Mouse (Mus musculus) G1E (cell line): Measurements from ENCODE around the gene Nectin4. TPM values are rescaled to one million over a fixed set of nuclear protein-coding genes. Genes with fewer than 3 reads are reported as not detected.

Source experiments
- ATAC-seq: 2 replicates; pipeline ENCODE4 v1.8.0; 2016; ENCODE audit warnings: mild to moderate bottlenecking; ENCODE audit not compliant: insufficient number of reproducible peaks, poor library complexity, low FRiP score, severe bottlenecking; ENCODE audit errors: extremely low read depth
- DNase-seq: peaks from one replicate; pipeline ENCODE4 v3.0.0; 2012; ENCODE audit warnings: low spot score
- H3K27me3 ChIP-seq: 2 replicates; pipeline ENCODE4 v1.6.1; 2012; ENCODE audit warnings: mild to moderate bottlenecking, low read length, inconsistent platforms; ENCODE audit not compliant: insufficient read depth
- H3K36me3 ChIP-seq: replicated peaks from 2 replicates; pipeline ENCODE3; 2012; ENCODE audit warnings: mild to moderate bottlenecking, inconsistent platforms
- H3K4me1 ChIP-seq: 2 replicates; pipeline ENCODE4 v1.6.1; 2012; ENCODE audit warnings: low read depth, low read length, inconsistent platforms, mixed read lengths; ENCODE audit not compliant: insufficient read depth
- H3K4me3 ChIP-seq: 2 replicates; pipeline ENCODE4 v1.5.1; 2012; ENCODE audit warnings: low read depth, mild to moderate bottlenecking, inconsistent platforms, low read length, moderate library complexity, mixed read lengths
- H3K9me3 ChIP-seq: replicated peaks from 2 replicates; pipeline ENCODE4 v1.6.1; 2012; ENCODE audit warnings: inconsistent platforms
- CTCF ChIP-seq: IDR thresholded peaks from 2 replicates; pipeline ENCODE4 v1.5.1; 2012; ENCODE audit warnings: low read depth, low read length, inconsistent platforms, mixed read lengths
- GATA1 ChIP-seq: IDR thresholded peaks from 2 replicates; pipeline ENCODE4 v1.6.1; 2012; ENCODE audit warnings: borderline replicate concordance, low read length, inconsistent platforms, mixed read lengths
- GATA2 ChIP-seq: IDR thresholded peaks from 2 replicates; pipeline ENCODE4 v1.6.1; 2012; ENCODE audit warnings: low read depth, low read length, inconsistent platforms, borderline replicate concordance
- POLR2AphosphoS5 ChIP-seq: IDR thresholded peaks from 2 replicates; pipeline ENCODE4 v1.6.1; 2012; ENCODE audit warnings: low read depth, low read length, inconsistent platforms; ENCODE audit not compliant: insufficient replicate concordance
- TAL1 ChIP-seq: conservative IDR thresholded peaks from 2 replicates; pipeline ENCODE4 v1.6.1; 2012; ENCODE audit warnings: low read depth, low read length, inconsistent platforms, mixed read lengths
- polyA plus RNA-seq: library from polyadenylated mRNA; stranded (reverse); fragments of >175 nt; gene quantifications from 2 replicates; pipeline ENCODE4 v1.2.3, GENCODE M21; 2012
- total RNA-seq, 2 experiments: library from RNA; stranded (forward) in 1 of 2; stranded (reverse) in 1 of 2; fragments of 200-1000 nt in 1 of 2; fragments of >200 nt in 1 of 2; fragmentation: Nextera tagmentation in 1 of 2; gene quantifications; 2 replicates each; pipeline ENCODE4 v1.2.3; 2014 to 2017

The Nectin4 gene
- total and polyA plus RNA-seq, 3 experiments: 0.01 TPM; not detected in 2

DNA sequence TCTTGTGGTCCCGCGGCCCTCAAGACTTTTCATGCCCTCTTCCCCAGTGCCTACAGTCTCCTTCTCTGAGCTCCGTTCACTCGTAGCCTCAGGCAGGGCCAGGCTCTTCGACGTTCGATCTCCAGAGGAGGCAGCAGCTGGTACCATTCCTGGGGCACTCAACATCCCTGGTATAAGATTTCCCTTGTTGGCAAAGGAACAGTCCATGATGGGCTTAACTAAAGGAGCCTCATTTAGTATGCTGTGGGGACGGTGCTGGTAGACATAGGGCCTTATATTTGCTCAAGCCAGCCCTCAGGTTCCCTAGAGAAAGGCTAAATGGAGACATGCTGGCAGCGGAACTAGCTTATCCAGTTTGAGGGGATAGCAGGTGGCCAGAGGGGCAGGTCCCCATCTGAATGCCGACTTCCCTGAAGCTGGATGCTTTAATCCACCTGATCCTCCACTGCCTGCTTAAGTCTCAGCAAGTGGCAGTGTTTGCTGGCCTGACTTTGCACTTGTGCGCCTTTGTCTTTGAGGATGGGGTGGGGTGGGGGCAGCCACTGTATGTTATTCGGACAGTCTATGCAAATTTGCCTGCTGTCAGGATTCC lies 49.5 kb downstream of the Nectin4 start:
- H3K27me3 ChIP-seq: no peaks in the 10 kb centered on the region
- ATAC-seq: no peak
- DNase-seq: no peak
- no peaks in the 10 kb centered on the region for H3K9me3 ChIP-seq
- peaks cover 63% of the 10 kb centered on the region for H3K36me3 ChIP-seq
- no peak for TF ChIP-seq GATA2
- TF ChIP-seq POLR2AphosphoS5: no peak
- no peak for TF ChIP-seq GATA1
- TF ChIP-seq TAL1: no peak
- TF ChIP-seq CTCF: no peak
- peaks cover 2% of the 10 kb centered on the region; the same call in 1 of the 2 replicates for H3K4me1 ChIP-seq
- H3K4me3 ChIP-seq: no peak overlapping the region

DNA sequence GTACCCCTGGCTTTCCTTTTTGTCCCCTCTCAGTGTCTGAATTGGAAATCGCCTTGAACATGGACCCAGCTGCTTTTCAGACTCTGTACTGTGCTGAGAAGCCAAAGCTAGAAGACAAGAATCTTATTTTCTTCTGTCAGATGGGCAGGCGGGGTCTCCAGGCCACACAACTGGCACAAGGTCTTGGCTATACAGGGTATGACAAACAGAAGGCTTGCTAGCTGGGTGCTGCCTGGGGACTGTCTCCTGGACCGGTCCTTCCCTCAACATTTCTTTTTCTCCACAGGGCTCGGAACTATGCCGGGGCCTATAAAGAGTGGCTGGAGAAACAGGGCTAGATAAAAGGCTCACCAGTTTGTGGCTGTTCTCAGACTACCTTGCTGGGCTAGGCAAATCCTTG lies 50.0 kb downstream of the Nectin4 start:
- H3K36me3 ChIP-seq: peaks cover 60% of the 10 kb centered on the region
- no peak for TF ChIP-seq GATA2
- TF ChIP-seq TAL1: no peak
- no peak for TF ChIP-seq POLR2AphosphoS5
- TF ChIP-seq CTCF: no peak
- TF ChIP-seq GATA1: no peak
- DNase-seq (no peak), ATAC-seq (no peak)
- no peaks in the 10 kb centered on the region for H3K9me3 ChIP-seq
- H3K27me3 ChIP-seq: no peaks in the 10 kb centered on the region
- H3K4me1 ChIP-seq: no peaks in the 10 kb centered on the region; the same call in 1 of the 2 replicates
- no peak overlapping the region for H3K4me3 ChIP-seq

DNA sequence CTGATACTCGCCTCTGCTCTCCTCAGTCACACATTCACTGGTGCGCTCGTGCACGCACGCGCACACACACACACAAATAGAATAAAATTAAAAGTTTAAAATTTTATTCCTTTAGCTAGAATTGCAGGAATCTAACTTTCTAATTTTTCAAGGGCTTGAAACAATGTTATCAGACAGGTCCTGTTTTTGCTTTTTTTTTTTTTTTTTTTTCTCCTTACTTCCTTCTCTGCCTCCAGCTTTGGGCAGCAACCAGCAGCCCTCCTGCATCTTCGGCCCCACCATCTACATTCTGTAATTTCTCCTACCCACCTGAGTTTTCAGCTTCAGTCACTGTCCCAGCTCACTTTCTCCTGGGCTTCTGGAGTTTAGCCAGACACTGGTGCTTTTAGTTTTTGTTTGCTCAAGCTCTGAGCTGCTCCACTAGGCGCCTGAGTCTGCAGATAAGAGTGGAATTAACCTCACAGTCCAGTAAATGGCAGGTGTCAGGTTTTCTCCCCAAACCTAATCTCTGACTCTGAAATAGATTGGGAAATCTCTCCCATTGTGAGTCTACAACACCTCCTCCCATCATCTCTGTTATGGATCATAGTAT lies 52.7 kb downstream of the Nectin4 start:
- no peaks in the 10 kb centered on the region for H3K4me1 ChIP-seq
- DNase-seq: no peak
- no peak for TF ChIP-seq CTCF
- no peak for TF ChIP-seq GATA1
- no peak for TF ChIP-seq TAL1
- no peak for TF ChIP-seq GATA2
- no peak for TF ChIP-seq POLR2AphosphoS5
- H3K36me3 ChIP-seq: peaks cover 34% of the 10 kb centered on the region
- no peak for ATAC-seq
- H3K9me3 ChIP-seq: no peaks in the 10 kb centered on the region
- H3K27me3 ChIP-seq: peaks cover 7% of the 10 kb centered on the region; the same call in 1 of the 2 replicates
- no peak overlapping the region for H3K4me3 ChIP-seq

DNA sequence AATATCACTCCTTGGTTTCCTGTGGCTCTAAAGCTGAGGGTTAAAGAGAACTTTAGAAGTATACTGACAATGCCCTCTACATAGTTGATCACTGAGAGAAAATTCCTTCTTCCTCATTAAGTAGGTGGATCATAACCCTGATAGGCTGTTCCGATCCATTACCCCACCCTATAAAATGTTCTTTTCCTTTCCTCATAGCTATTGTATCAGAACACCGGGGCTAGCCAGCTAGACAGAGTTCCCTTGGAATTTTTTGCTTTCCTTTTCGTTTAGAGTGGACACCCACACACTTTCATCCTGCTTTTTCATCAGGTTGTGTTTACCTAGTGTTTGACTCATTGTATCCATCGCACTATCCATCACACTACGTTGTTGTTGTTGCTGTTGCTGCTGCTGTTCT lies 54.7 kb downstream of the Nectin4 start:
- no peaks in the 10 kb centered on the region for H3K4me1 ChIP-seq
- TF ChIP-seq TAL1: no peak
- TF ChIP-seq CTCF: no peak
- DNase-seq (no peak), ATAC-seq (no peak)
- peaks cover 14% of the 10 kb centered on the region for H3K36me3 ChIP-seq
- no peaks in the 10 kb centered on the region for H3K9me3 ChIP-seq
- H3K4me3 ChIP-seq: no peak overlapping the region
- peaks cover 11% of the 10 kb centered on the region; the same call in 1 of the 2 replicates for H3K27me3 ChIP-seq

DNA sequence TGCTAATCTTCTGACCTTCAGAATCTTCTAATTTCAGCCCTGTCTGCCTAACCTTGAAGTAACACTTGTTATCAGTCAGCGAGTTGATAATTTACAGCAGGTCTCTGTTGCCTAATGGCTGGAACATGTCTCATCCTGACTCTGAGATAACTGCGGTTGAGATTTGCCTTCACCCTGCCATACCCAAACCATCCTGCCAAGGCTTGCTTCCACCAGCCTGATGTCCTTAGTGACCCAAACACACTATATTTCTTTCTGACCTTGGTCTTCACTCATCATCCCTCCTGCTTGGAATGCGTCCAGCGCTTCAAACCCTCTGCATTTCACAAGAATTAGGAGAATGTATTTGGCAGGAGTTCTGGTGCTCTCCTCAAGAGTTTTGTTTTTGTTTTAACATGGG lies 55.2 kb downstream of the Nectin4 start:
- Histone ChIP-seq H3K9me3 (no peaks in the 10 kb centered on the region), H3K36me3 (peaks cover 9% of the 10 kb centered on the region), H3K4me1 (no peaks in the 10 kb centered on the region), H3K4me3 (no peak overlapping the region), H3K27me3 (peaks cover 11% of the 10 kb centered on the region; the same call in 1 of the 2 replicates)
- TF ChIP-seq GATA2: no peak
- no peak for DNase-seq
- ATAC-seq: no peak

DNA sequence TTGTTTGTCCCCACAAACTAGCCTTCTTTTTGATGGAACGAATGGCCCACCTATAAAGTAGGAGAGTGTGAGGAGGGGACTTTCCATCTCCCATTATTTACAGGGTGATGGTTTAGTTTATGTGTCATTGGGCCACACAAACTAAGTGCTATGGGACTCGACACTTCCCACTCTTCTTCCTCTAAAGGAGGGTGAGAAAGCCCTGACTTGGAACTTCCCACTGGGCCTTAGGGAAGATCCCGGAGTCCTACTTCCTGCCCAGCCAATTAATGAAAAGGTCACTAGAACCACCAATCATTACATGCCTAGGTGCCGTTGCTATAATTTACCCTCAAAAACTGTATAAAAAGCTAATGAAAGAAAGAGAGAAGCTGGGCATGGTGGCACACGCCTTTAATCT lies 62.3 kb downstream of the Nectin4 start:
- ATAC-seq (no peak), DNase-seq (no peak)
- TF ChIP-seq GATA1 (no peak), TAL1 (no peak)
- H3K4me1 ChIP-seq: peaks cover 2% of the 10 kb centered on the region
- peaks cover 27% of the 10 kb centered on the region for H3K27me3 ChIP-seq
- H3K9me3 ChIP-seq: no peaks in the 10 kb centered on the region
- H3K4me3 ChIP-seq: no peak overlapping the region
- H3K36me3 ChIP-seq: no peaks in the 10 kb centered on the region
